Comparison of ENCODE assay signal across 13 mouse cellular contexts in the genomic region with DNA sequence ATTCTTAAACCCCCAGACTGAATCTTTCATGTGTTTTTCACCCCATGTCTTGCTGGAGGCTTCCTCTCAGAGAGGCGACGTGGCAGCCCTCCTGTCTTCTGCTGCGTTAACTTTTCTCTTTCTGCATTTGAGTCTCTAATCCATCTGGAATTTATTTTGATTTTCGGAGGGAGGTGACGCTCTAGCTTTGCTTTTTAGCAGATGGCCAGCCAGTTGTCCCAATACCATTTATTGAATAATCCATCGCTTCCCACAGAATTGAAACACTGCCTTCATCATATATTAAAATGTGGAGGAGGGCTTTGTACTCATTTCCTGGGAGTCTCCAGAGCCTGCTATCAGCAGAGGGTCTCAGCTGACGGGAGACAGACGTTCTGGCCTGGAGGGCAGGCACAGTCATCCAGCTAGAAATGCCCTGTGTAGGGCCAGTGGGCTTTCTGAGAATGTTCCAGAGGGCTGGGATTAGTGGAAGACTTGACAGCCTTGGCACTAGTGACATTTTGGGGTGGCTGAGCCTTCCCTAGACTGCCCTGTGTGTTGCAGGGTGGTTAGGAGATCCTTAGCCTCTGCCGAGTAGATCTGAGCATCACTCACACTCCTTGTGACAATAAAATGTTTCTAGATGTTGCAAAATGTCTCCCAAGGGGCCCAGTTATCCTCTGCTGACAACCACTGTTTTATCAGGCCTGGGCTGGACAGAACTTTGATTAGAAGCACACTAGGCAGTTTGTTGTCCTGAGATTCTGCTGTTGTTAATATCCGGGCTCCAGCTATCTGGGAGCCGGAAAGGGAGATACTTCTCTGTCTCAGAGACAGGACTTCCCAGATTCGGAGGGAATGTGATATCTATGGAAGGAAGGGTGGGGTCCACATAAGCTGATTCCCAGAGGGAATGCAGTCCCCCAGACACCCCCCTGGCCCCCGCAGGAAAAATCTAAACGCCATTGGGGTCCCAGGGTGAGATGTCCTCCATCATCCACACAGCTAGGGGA. TPM values are rescaled to one million over a fixed set of nuclear protein-coding genes. Genes with fewer than 3 reads are reported as not detected.
DNase-seq lines count a peak whose midpoint lies in the region; ATAC-seq and TF ChIP-seq lines count a peak whose summit lies in the region.
"Had no signal": no experiment of that assay in that cellular context is flagged by ENCODE, and none has a peak within 500 bp of the region (broad histone marks: within the 10 kb centered on the region; RNA-seq: fewer than 3 reads in every experiment).

No protein-coding gene starts in this region.

- ATAC-seq in heart, embryonic 12.5 days (ENCODE audit: insufficient number of reproducible peaks, low FRiP score), result no peak
- no peak for ATAC-seq in hindbrain, postnatal 0 days
- ATAC-seq: CD4-positive, CD25-positive, alpha-beta regulatory T cell, adult 4 months had no signal

- no peak overlapping the region for H3K9ac ChIP-seq in heart, embryonic 12.5 days
- H3K9ac ChIP-seq in hindbrain, postnatal 0 days (replicated peaks; ENCODE audit: low read length), result no peak overlapping the region
- H3K9ac ChIP-seq: embryonic facial prominence, embryonic 15.5 days had no signal

- H3K36me3 ChIP-seq in heart, embryonic 12.5 days, result no peaks in the 10 kb centered on the region
- no peaks in the 10 kb centered on the region for H3K36me3 ChIP-seq in hindbrain, postnatal 0 days (ENCODE audit: insufficient read depth, low read length)
- H3K36me3 ChIP-seq: embryonic facial prominence, embryonic 15.5 days had no signal

- intact Hi-C loops in heart, postnatal 25 days (cut with DNase I), result no loop called here
- intact Hi-C loops in left cerebral cortex, adult 2 months (cut with DNase I), result no loop called here
- intact Hi-C loops in left cerebral cortex, postnatal 14 days (cut with DNase I), result no loop called here
- intact Hi-C loops in gastrocnemius, adult 2 months (cut with DNase I), result no loop called here

- peak overlapping the region; percentile 41; the same call in 1 of the 2 replicates for H3K27ac ChIP-seq in heart, embryonic 12.5 days (ENCODE audit: poor library complexity, severe bottlenecking)
- peak overlapping the region; percentile 74 for H3K27ac ChIP-seq in left cerebral cortex, adult 2 months
- peak overlapping the region; percentile 25 for H3K27ac ChIP-seq in cortical plate, adult 2 months (ENCODE audit: insufficient read depth, low read length)
- H3K27ac ChIP-seq in hindbrain, postnatal 0 days, result peak overlapping the region; percentile 15; the same call in 1 of the 2 replicates
- H3K27ac ChIP-seq in gastrocnemius, adult 2 months, result no peak overlapping the region
- H3K27ac ChIP-seq: embryonic facial prominence, embryonic 15.5 days had no signal

- H3K4me1 ChIP-seq in heart, embryonic 12.5 days (replicated peaks), result 0 out of 2 replicates have a peak, but pooled peaks cover 18% of the 10 kb centered on the region
- H3K4me1 ChIP-seq in cortical plate, adult 2 months (ENCODE audit: control insufficient read depth, insufficient read depth, low read length), result peaks cover 20% of the 10 kb centered on the region
- peaks cover 7% of the 10 kb centered on the region; the same call in 1 of the 2 replicates for H3K4me1 ChIP-seq in hindbrain, postnatal 0 days (ENCODE audit: insufficient read depth, low read length)
- H3K4me1 ChIP-seq: embryonic facial prominence, embryonic 15.5 days had no signal

- no peak overlapping the region for H3K4me2 ChIP-seq in heart, embryonic 12.5 days
- H3K4me2 ChIP-seq in hindbrain, postnatal 0 days (ENCODE audit: low read depth, low read length), result no peak overlapping the region
- H3K4me2 ChIP-seq: embryonic facial prominence, embryonic 15.5 days had no signal

- H3K4me3 ChIP-seq in heart, embryonic 12.5 days, result no peak overlapping the region
- no peak overlapping the region for H3K4me3 ChIP-seq in left cerebral cortex, adult 2 months
- H3K4me3 ChIP-seq in cortical plate, adult 2 months (ENCODE audit: insufficient read depth, low read length), result no peak overlapping the region
- H3K4me3 ChIP-seq in hindbrain, postnatal 0 days (ENCODE audit: low read length), result no peak overlapping the region
- no peak overlapping the region for H3K4me3 ChIP-seq in gastrocnemius, adult 2 months
- H3K4me3 ChIP-seq: embryonic facial prominence, embryonic 15.5 days had no signal

- H3K27me3 ChIP-seq in heart, embryonic 12.5 days (replicated peaks), result no peaks in the 10 kb centered on the region
- no peaks in the 10 kb centered on the region for H3K27me3 ChIP-seq in hindbrain, postnatal 0 days (ENCODE audit: insufficient read depth, low read length)
- H3K27me3 ChIP-seq: embryonic facial prominence, embryonic 15.5 days had no signal

- 49% methylated on average over 14 of the region's 14 CpGs for whole genome bisulfite sequencing in heart, embryonic 12.5 days
- 64% methylated on average over 14 of the region's 14 CpGs for WGBS in hindbrain, postnatal 0 days

- DNase-seq in heart, postnatal 25 days (ENCODE audit: low spot score), result no peak
- no peak for DNase-seq in left cerebral cortex, adult 2 months (ENCODE audit: extremely low spot score in 1 of 2, low spot score in 2 of 2)
- DNase-seq in left cerebral cortex, postnatal 14 days (ENCODE audit: low spot score in 2 of 2), result no peak
- no peak for DNase-seq in hindbrain, postnatal 0 days (ENCODE audit: low spot score)
- DNase-seq in gastrocnemius, adult 2 months, result no peak
- DNase-seq: adrenal gland, postnatal 14 days; cerebellum, postnatal 25 days; kidney, adult 8-10 months; right cerebral cortex, postnatal 25 days had no signal

- H3K9me3 ChIP-seq in heart, embryonic 12.5 days (replicated peaks), result no peaks in the 10 kb centered on the region
- H3K9me3 ChIP-seq in hindbrain, postnatal 0 days (ENCODE audit: low read length), result no peaks in the 10 kb centered on the region
- H3K9me3 ChIP-seq: embryonic facial prominence, embryonic 15.5 days had no signal

- TF ChIP-seq POLR2A in cortical plate, adult 2 months (IDR thresholded peaks at IDR 0.05; ENCODE audit: extremely low read depth, insufficient read depth, low read length), result no peak

- TF ChIP-seq CTCF in left cerebral cortex, adult 2 months (IDR thresholded peaks at IDR 0.05), result no peak
- no peak for TF ChIP-seq CTCF in cortical plate, adult 2 months (IDR thresholded peaks at IDR 0.05; ENCODE audit: extremely low read depth, insufficient read depth, low read length)
- TF ChIP-seq CTCF in hindbrain, postnatal 0 days (IDR thresholded peaks at IDR 0.05; ENCODE audit: low read depth), result no peak
- TF ChIP-seq CTCF in gastrocnemius, adult 2 months (IDR thresholded peaks at IDR 0.05), result no peak

RNA-seq across cellular contexts. Expression of gene Prkcb, which starts 58.0 kb away (rescaled TPM):
- 9.0 and 10.5 TPM in 2 replicates for polyA plus RNA-seq in heart, embryonic 12.5 days (2016; fragmentation: Nextera tagmentation; extraction: Ambion mirVana)
- 1 to 10 TPM; 3.2 to 3.7 TPM for total RNA-seq in heart, postnatal 25 days (2021)
- 100 to 1,000 TPM; 964 to 986 TPM for total RNA-seq in left cerebral cortex, adult 2 months (2021)
- total RNA-seq in left cerebral cortex, postnatal 14 days (2021), result 100 to 1,000 TPM; 894 to 958 TPM
- polyA plus RNA-seq in cortical plate, adult 2 months (2012; rRNA removed), result 767 and 768 TPM in 2 replicates
- total RNA-seq in hindbrain, postnatal 0 days (2014; rRNA removed), result 255 and 261 TPM in 2 replicates
- polyA plus RNA-seq in hindbrain, postnatal 0 days (2015; fragmentation: Nextera tagmentation; extraction: Ambion mirVana), result 187 and 200 TPM in 2 replicates
- total RNA-seq in gastrocnemius, adult 2 months (2021), result 1 to 10 TPM in 1 of 2 experiments, under 1 TPM in 1; 0.54 to 1.1 TPM

Comparison
In these comparisons a context has a peak if more than half of its experiments do, and no peak if none do; other contexts are left out.
1. RNA of gene Prkcb, which starts 58.0 kb away (total RNA-seq): 964 to 986 TPM in left cerebral cortex, adult 2 months, 894 to 958 TPM in left cerebral cortex, postnatal 14 days and 255 to 261 TPM in hindbrain, postnatal 0 days; 3.2 to 3.7 TPM in heart, postnatal 25 days and 0.54 to 1.1 TPM in gastrocnemius, adult 2 months; every median in the first group is over 10 times any median in the second.